Comparison of ENCODE assay signal across 9 mouse cellular contexts in the genomic region with DNA sequence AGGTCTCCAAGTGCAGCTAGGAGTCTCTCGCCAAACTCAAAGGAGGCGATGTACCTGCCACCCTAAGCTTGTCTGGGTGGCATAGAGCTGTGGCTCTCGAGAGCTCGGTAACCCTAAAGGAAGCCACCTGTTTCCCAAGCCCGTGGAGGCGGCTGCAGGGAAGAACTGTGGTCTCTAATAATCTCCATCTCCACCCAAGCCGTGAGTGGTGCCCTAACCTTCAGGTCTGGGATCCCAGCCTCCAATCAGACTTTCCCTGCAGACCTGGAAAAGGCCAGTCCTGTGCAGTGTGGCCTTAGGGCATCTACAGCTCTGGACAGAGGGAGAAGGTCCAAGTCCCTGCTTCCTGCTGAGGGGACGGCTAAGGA. TPM values are rescaled to one million over a fixed set of nuclear protein-coding genes. Genes with fewer than 3 reads are reported as not detected.
DNase-seq lines count a peak whose midpoint lies in the region; ATAC-seq lines count a peak whose summit lies in the region.
"Had no signal": no experiment of that assay in that cellular context is flagged by ENCODE, and none has a peak within 500 bp of the region (broad histone marks: within the 10 kb centered on the region; RNA-seq: fewer than 3 reads in every experiment).

No protein-coding gene starts in this region.

- H3K27me3 ChIP-seq in heart, embryonic 14.5 days (ENCODE audit: control insufficient read depth, insufficient read depth, low read length): peaks cover 26% of the 10 kb centered on the region
- peaks cover 32% of the 10 kb centered on the region for H3K27me3 ChIP-seq in hindbrain, embryonic 14.5 days (ENCODE audit: control insufficient read depth, insufficient read depth, low read length)
- H3K27me3 ChIP-seq in midbrain, embryonic 13.5 days: peaks cover 64% of the 10 kb centered on the region

- 0 out of 4 replicates have a peak overlapping the region, but pooled peaks of 1 of the 2 experiments have one; percentile 9 for H3K27ac ChIP-seq in heart, embryonic 14.5 days (replicated peaks in 1 of 2; ENCODE audit: control insufficient read depth in 1 of 2, insufficient read depth in 1 of 2, low read depth in 2 of 2, low read length in 2 of 2)
- no peak overlapping the region for H3K27ac ChIP-seq in brown adipose tissue, adult 24 weeks (replicated peaks; ENCODE audit: low read depth, low read length)
- no peak overlapping the region for H3K27ac ChIP-seq in hindbrain, embryonic 14.5 days
- H3K27ac ChIP-seq in midbrain, embryonic 13.5 days: no peak overlapping the region

- peak overlapping the region; percentile 47 to 56 for H3K4me3 ChIP-seq in heart, embryonic 14.5 days (ENCODE audit: control insufficient read depth in 1 of 2, insufficient read depth in 1 of 2, low read depth in 1 of 2, low read length in 2 of 2)
- peak overlapping the region; percentile 71 for H3K4me3 ChIP-seq in brown adipose tissue, adult 24 weeks (ENCODE audit: insufficient read depth, low read depth, low read length)
- peak overlapping the region; percentile 49 for H3K4me3 ChIP-seq in hindbrain, embryonic 14.5 days (replicated peaks; ENCODE audit: low read length)
- H3K4me3 ChIP-seq in midbrain, embryonic 13.5 days (replicated peaks): peak overlapping the region; percentile 49

- H3K9me3 ChIP-seq in heart, embryonic 14.5 days (ENCODE audit: control insufficient read depth, low read length): no peaks in the 10 kb centered on the region
- H3K9me3 ChIP-seq in hindbrain, embryonic 14.5 days (ENCODE audit: control insufficient read depth, low read length): no peaks in the 10 kb centered on the region
- no peaks in the 10 kb centered on the region for H3K9me3 ChIP-seq in midbrain, embryonic 13.5 days

- intact Hi-C loops in heart, postnatal 14 days (cut with DNase I): no loop called here

- H3K4me1 ChIP-seq in heart, embryonic 14.5 days (ENCODE audit: control insufficient read depth in 2 of 2, insufficient read depth in 2 of 2, low read length in 2 of 2): peaks cover 19 to 36% of the 10 kb centered on the region in 2 experiments
- H3K4me1 ChIP-seq in brown adipose tissue, adult 24 weeks (ENCODE audit: control insufficient read depth, insufficient read depth, insufficient read length, low read length): peaks cover 3% of the 10 kb centered on the region; the same call in 1 of the 2 replicates
- H3K4me1 ChIP-seq in hindbrain, embryonic 14.5 days (replicated peaks; ENCODE audit: control insufficient read depth, insufficient read depth, low read length): peaks cover 24% of the 10 kb centered on the region
- H3K4me1 ChIP-seq in midbrain, embryonic 13.5 days (replicated peaks): peaks cover 50% of the 10 kb centered on the region

- H3K4me2 ChIP-seq in heart, embryonic 14.5 days (ENCODE audit: low read length): peak overlapping the region; percentile 93
- peak overlapping the region; percentile 96 for H3K4me2 ChIP-seq in hindbrain, embryonic 14.5 days (replicated peaks)
- H3K4me2 ChIP-seq in midbrain, embryonic 13.5 days (replicated peaks): peak overlapping the region; percentile 92

- WGBS in heart, embryonic 14.5 days: 8% methylated on average over 8 of the region's 8 CpGs
- WGBS in hindbrain, embryonic 14.5 days: 4% methylated on average over 8 of the region's 8 CpGs
- WGBS in midbrain, embryonic 13.5 days: 3% methylated on average over 8 of the region's 8 CpGs

- peak overlapping the region; percentile 68 for H3K9ac ChIP-seq in heart, embryonic 14.5 days (ENCODE audit: low read length)
- peak overlapping the region; percentile 69 for H3K9ac ChIP-seq in hindbrain, embryonic 14.5 days
- peak overlapping the region; percentile 69; the same call in 1 of the 2 replicates for H3K9ac ChIP-seq in midbrain, embryonic 13.5 days (replicated peaks)

- ATAC-seq in heart, embryonic 14.5 days (ENCODE audit: insufficient number of reproducible peaks, insufficient read depth, low FRiP score, low read depth): no peak
- ATAC-seq in hindbrain, embryonic 14.5 days (ENCODE audit: low FRiP score): no peak
- ATAC-seq in midbrain, embryonic 13.5 days: no peak

- H3K36me3 ChIP-seq in heart, embryonic 14.5 days (ENCODE audit: control insufficient read depth, insufficient read depth, low read length): no peaks in the 10 kb centered on the region
- H3K36me3 ChIP-seq in hindbrain, embryonic 14.5 days (replicated peaks; ENCODE audit: control insufficient read depth, insufficient read depth): no peaks in the 10 kb centered on the region
- H3K36me3 ChIP-seq in midbrain, embryonic 13.5 days: no peaks in the 10 kb centered on the region

- no peak for DNase-seq in heart, postnatal 14 days
- DNase-seq in hindbrain, embryonic 14.5 days (ENCODE audit: low spot score): no peak
- DNase-seq in T-cell, adult 2 months (ENCODE audit: low spot score): no peak
- DNase-seq in adrenal gland, postnatal 36 days: no peak
- DNase-seq in urinary bladder, postnatal 14 days (ENCODE audit: low spot score): no peak
- DNase-seq: kidney, postnatal 10 days had no signal

RNA-seq across cellular contexts. Expression of a gene that starts 1.0 kb away (rescaled TPM):
- 0.44 and 0.70 TPM in 2 replicates for polyA plus RNA-seq in heart, embryonic 14.5 days (2014; fragmentation: Nextera tagmentation; extraction: Ambion mirVana)
- total RNA-seq in heart, postnatal 14 days (2021): under 1 TPM; 0.56 to 0.67 TPM
- 0.79 TPM in 1 of 2 replicates, not detected in the other for polyA plus RNA-seq in brown adipose tissue, adult 24 weeks (2012; ENCODE audit: insufficient read depth, insufficient read length, missing spikeins)
- 18.5 and 20.1 TPM in 2 replicates for polyA plus RNA-seq in hindbrain, embryonic 14.5 days (2014; fragmentation: Nextera tagmentation; extraction: Ambion mirVana)
- polyA plus RNA-seq in midbrain, embryonic 13.5 days (2015; fragmentation: Nextera tagmentation; extraction: Ambion mirVana): 5.2 and 7.9 TPM in 2 replicates
- total RNA-seq in adrenal gland, postnatal 36 days (2021): 1 to 10 TPM; 1.3 to 2.5 TPM

RNA-seq across cellular contexts. Expression of a gene that starts 7.4 kb away (rescaled TPM):
- 36.3 and 37.8 TPM in 2 replicates for polyA plus RNA-seq in heart, embryonic 14.5 days (2014; fragmentation: Nextera tagmentation; extraction: Ambion mirVana)
- 10 to 100 TPM; 26.2 to 28.0 TPM for total RNA-seq in heart, postnatal 14 days (2021)
- polyA plus RNA-seq in brown adipose tissue, adult 24 weeks (2012; ENCODE audit: insufficient read depth, insufficient read length, missing spikeins): 24.0 and 41.1 TPM in 2 replicates
- polyA plus RNA-seq in hindbrain, embryonic 14.5 days (2014; fragmentation: Nextera tagmentation; extraction: Ambion mirVana): 22.4 and 24.9 TPM in 2 replicates
- polyA plus RNA-seq in midbrain, embryonic 13.5 days (2015; fragmentation: Nextera tagmentation; extraction: Ambion mirVana): 20.6 and 22.9 TPM in 2 replicates
- total RNA-seq in adrenal gland, postnatal 36 days (2021): 10 to 100 TPM; 29.6 to 37.9 TPM
